Mouse (Mus musculus) forebrain, embryonic 14.5 days (tissue): ENCODE results near the gene Mettl1. TPM values are rescaled to one million over a fixed set of nuclear protein-coding genes. Genes with fewer than 3 reads are reported as not detected.

Experiments used
- ATAC-seq: fragments of 200-750 bp; cut with Nextera tagmentation; 2 replicates; pipeline ENCODE4 v1.8.0; 2017; ENCODE audit warnings: mild to moderate bottlenecking, moderate library complexity
- DNase-seq: peaks from one replicate; pipeline ENCODE4 v3.0.0-alpha.2; 2015; ENCODE audit warnings: low spot score
- H3K27ac ChIP-seq: fragments of 300-500 bp; sonication (generic); 2 replicates; pipeline ENCODE4 v1.5.1; 2014; ENCODE audit warnings: low read depth, mild to moderate bottlenecking, control low read depth, low read length, moderate library complexity
- H3K27me3 ChIP-seq: fragments of 300-500 bp; sonication (generic); replicated peaks from 2 replicates; pipeline ENCODE4 v1.6.1; 2014; ENCODE audit warnings: low read length, control low read depth, mixed read lengths; ENCODE audit not compliant: control insufficient read depth, insufficient read depth
- H3K36me3 ChIP-seq: fragments of 300-500 bp; sonication (generic); 2 replicates; pipeline ENCODE4 v1.6.1; 2014; ENCODE audit warnings: low read length, control low read depth; ENCODE audit not compliant: control insufficient read depth, insufficient read depth
- H3K4me1 ChIP-seq: fragments of 300-500 bp; sonication (generic); 2 replicates; pipeline ENCODE4 v1.6.1; 2014; ENCODE audit warnings: antibody characterized with exemption, low read length, control low read depth; ENCODE audit not compliant: control insufficient read depth, insufficient read depth
- H3K4me2 ChIP-seq: fragments of 300-500 bp; sonication (generic); 2 replicates; pipeline ENCODE4 v1.6.1; 2014; ENCODE audit warnings: mild to moderate bottlenecking, control low read depth, low read length
- H3K4me3 ChIP-seq: fragments of 300-500 bp; sonication (generic); 2 replicates; pipeline ENCODE4 v1.5.1; 2014; ENCODE audit warnings: low read depth, low read length, control low read depth
- H3K9ac ChIP-seq: fragments of 300-500 bp; sonication (generic); 2 replicates; pipeline ENCODE4 v1.6.1; 2014; ENCODE audit warnings: mild to moderate bottlenecking, low read length, control low read depth, moderate library complexity
- H3K9me3 ChIP-seq: fragments of 300-500 bp; sonication (generic); replicated peaks from 2 replicates; pipeline ENCODE4 v1.6.1; 2016; ENCODE audit warnings: low read length, control low read depth, mixed read lengths; ENCODE audit not compliant: control insufficient read depth
- WGBS: fragments of 180-500 bp; shearing (Covaris S2); extraction: QIAGEN DNeasy Blood & Tissue Kit; methylation state at CpG from one replicate; pipeline ENCODE4 v1.1.7; 2014; 5-methylcytosine and 5-hydroxymethylcytosine counted together
- polyA plus RNA-seq: library from polyadenylated mRNA; unstranded; fragments of >200 nt; fragmentation: Nextera tagmentation; extraction: Ambion mirVana; gene quantifications from 2 replicates; pipeline ENCODE4 v1.2.1, GENCODE M21; 2014

The Mettl1 gene
- polyA plus RNA-seq, 1 experiment from 2014 or later = 21.4 TPM

GRCm38 (mm10) chr10:127040569-127041214 is 522 bp upstream of the Mettl1 start:
- 3% methylated on average over 20 of the region's 20 CpGs for WGBS
- no peaks in the 10 kb centered on the region for H3K27me3 ChIP-seq

GRCm38 (mm10) chr10:127041774-127042338 is 642 bp downstream of the Mettl1 start:
- no peaks in the 10 kb centered on the region for H3K27me3 ChIP-seq
- H3K9ac ChIP-seq = peak overlapping the region; percentile 71
- 1% methylated on average over 44 of the region's 44 CpGs for WGBS
- DNase-seq = peak; percentile 94
- peaks cover 3% of the 10 kb centered on the region; the same call in 1 of the 2 replicates for H3K4me1 ChIP-seq
- H3K4me2 ChIP-seq = peak overlapping the region; percentile 96
- H3K27ac ChIP-seq = no peak overlapping the region
- H3K4me3 ChIP-seq = peak overlapping the region; percentile 70
- H3K9me3 ChIP-seq = no peaks in the 10 kb centered on the region
- peak; percentile 94 for ATAC-seq
- H3K36me3 ChIP-seq = peaks cover 9% of the 10 kb centered on the region; the same call in 1 of the 2 replicates

More at GRCm38 (mm10) chr10:127040569-127041214, 522 bp upstream of the Mettl1 start:
- peak overlapping the region; percentile 71 for H3K9ac ChIP-seq
- H3K4me1 ChIP-seq = peaks cover 3% of the 10 kb centered on the region; the same call in 1 of the 2 replicates
- peaks cover 9% of the 10 kb centered on the region; the same call in 1 of the 2 replicates for H3K36me3 ChIP-seq
- no peak overlapping the region for H3K27ac ChIP-seq
- DNase-seq (no peak), ATAC-seq (peak; percentile 16; the same call in 1 of the 2 replicates)
- peak overlapping the region; percentile 70 for H3K4me3 ChIP-seq
- H3K4me2 ChIP-seq = peak overlapping the region; percentile 96
- no peaks in the 10 kb centered on the region for H3K9me3 ChIP-seq

GRCm38 (mm10) chr10:127042468-127043115 is 1.4 kb downstream of the Mettl1 start:
- ATAC-seq = no peak
- Histone ChIP-seq H3K4me3 (peak overlapping the region; percentile 70), H3K4me1 (peaks cover 3% of the 10 kb centered on the region; the same call in 1 of the 2 replicates), H3K9me3 (no peaks in the 10 kb centered on the region), H3K36me3 (peaks cover 9% of the 10 kb centered on the region; the same call in 1 of the 2 replicates), H3K27me3 (peaks cover 2% of the 10 kb centered on the region), H3K4me2 (peak overlapping the region; percentile 96), H3K27ac (no peak overlapping the region), H3K9ac (peak overlapping the region; percentile 71)
- no peak for DNase-seq
- 18% methylated on average over 5 of the region's 5 CpGs for WGBS

- peaks cover 9% of the 10 kb centered on the region; the same call in 1 of the 2 replicates for H3K36me3 ChIP-seq
- no peak overlapping the region for H3K4me3 ChIP-seq
- peaks cover 8% of the 10 kb centered on the region for H3K27me3 ChIP-seq
- no peak overlapping the region for H3K4me2 ChIP-seq
- ATAC-seq (no peak), DNase-seq (no peak)
- H3K27ac ChIP-seq = no peak overlapping the region
- no peak overlapping the region for H3K9ac ChIP-seq
- WGBS = 85% methylated on average over 6 of the region's 6 CpGs
- no peaks in the 10 kb centered on the region for H3K9me3 ChIP-seq
- peaks cover 3% of the 10 kb centered on the region; the same call in 1 of the 2 replicates for H3K4me1 ChIP-seq
These were observed 2.0 kb downstream of the Mettl1 start for GRCm38 (mm10) chr10:127043187-127043586.

GRCm38 (mm10) chr10:127047954-127048353 is 6.7 kb downstream of the Mettl1 start, which contains the start of gene Cyp27b1:
Gene Cyp27b1, plus strand, starts transcription at chr10:127048250.
- no peak within 1 kb of the TSS for H3K27ac ChIP-seq
- ATAC-seq (no peak), DNase-seq (no peak)
- H3K4me2 ChIP-seq = no peak within 1 kb of the TSS
- no peaks in the 10 kb centered on the region for H3K9me3 ChIP-seq
- no peaks in the 10 kb centered on the region for H3K4me1 ChIP-seq
- 31% methylated on average over 5 of the region's 5 CpGs for WGBS
- no peak within 1 kb of the TSS for H3K4me3 ChIP-seq
- H3K9ac ChIP-seq = no peak within 1 kb of the TSS
- H3K27me3 ChIP-seq = peaks cover 40% of the 10 kb centered on the region
- H3K36me3 ChIP-seq = peaks cover 9% of the 10 kb centered on the region; the same call in 1 of the 2 replicates

GRCm38 (mm10) chr10:127048608-127049394 is 7.6 kb downstream of the Mettl1 start:
- H3K27ac ChIP-seq = no peak overlapping the region
- no peak for DNase-seq
- H3K4me1 ChIP-seq = no peaks in the 10 kb centered on the region
- H3K9ac ChIP-seq = no peak overlapping the region
- no peak overlapping the region for H3K4me3 ChIP-seq
- H3K36me3 ChIP-seq = peaks cover 13% of the 10 kb centered on the region
- no peak for ATAC-seq
- WGBS = 3% methylated on average over 35 of the region's 35 CpGs
- H3K9me3 ChIP-seq = no peaks in the 10 kb centered on the region
- no peak overlapping the region for H3K4me2 ChIP-seq
- peaks cover 40% of the 10 kb centered on the region for H3K27me3 ChIP-seq

GRCm38 (mm10) chr10:127049395-127050118 is 8.3 kb downstream of the Mettl1 start:
- H3K9me3 ChIP-seq = no peaks in the 10 kb centered on the region
- no peak for DNase-seq
- no peak overlapping the region for H3K27ac ChIP-seq
- peaks cover 18% of the 10 kb centered on the region for H3K36me3 ChIP-seq
- peaks cover 40% of the 10 kb centered on the region for H3K27me3 ChIP-seq
- no peak overlapping the region for H3K4me2 ChIP-seq
- no peaks in the 10 kb centered on the region for H3K4me1 ChIP-seq
- H3K4me3 ChIP-seq = no peak overlapping the region
- no peak overlapping the region for H3K9ac ChIP-seq
- 3% methylated on average over 29 of the region's 29 CpGs for WGBS
- 0 out of 2 replicates have a peak, but pooled peaks have one; percentile 19 for ATAC-seq

- Histone ChIP-seq H3K27me3 (peaks cover 40% of the 10 kb centered on the region), H3K4me2 (no peak overlapping the region), H3K27ac (no peak overlapping the region), H3K36me3 (peaks cover 18% of the 10 kb centered on the region), H3K9me3 (no peaks in the 10 kb centered on the region), H3K9ac (no peak overlapping the region), H3K4me3 (no peak overlapping the region), H3K4me1 (no peaks in the 10 kb centered on the region)
- ATAC-seq = no peak
- DNase-seq = no peak
- 18% methylated on average over 10 of the region's 10 CpGs for WGBS
These were observed 8.9 kb downstream of the Mettl1 start for GRCm38 (mm10) chr10:127050119-127050474.
